Mouse (Mus musculus) inflammation-experienced regulatory T-cells, adult 6 months (primary cell): ENCODE data around the gene Cd34. TPM values are rescaled to one million over a fixed set of nuclear protein-coding genes. Genes with fewer than 3 reads are reported as not detected.
A peak's percentile ranks its signal among the peaks of the same experiment; 100 is the strongest.

ENCODE experiments used
- ATAC-seq: one replicate; pipeline ENCODE4 v1.8.0; 2017
- polyA plus RNA-seq, 3 experiments: library from polyadenylated mRNA; unstranded; fragments of 100-300 nt; shearing (Covaris generic); gene quantifications; one replicate each; pipeline ENCODE4 v1.2.1; 2017

Cd34 gene
- polyA plus RNA-seq, 3 experiments from 2014 or later, result 0.30 TPM; not detected in 1

DNA sequence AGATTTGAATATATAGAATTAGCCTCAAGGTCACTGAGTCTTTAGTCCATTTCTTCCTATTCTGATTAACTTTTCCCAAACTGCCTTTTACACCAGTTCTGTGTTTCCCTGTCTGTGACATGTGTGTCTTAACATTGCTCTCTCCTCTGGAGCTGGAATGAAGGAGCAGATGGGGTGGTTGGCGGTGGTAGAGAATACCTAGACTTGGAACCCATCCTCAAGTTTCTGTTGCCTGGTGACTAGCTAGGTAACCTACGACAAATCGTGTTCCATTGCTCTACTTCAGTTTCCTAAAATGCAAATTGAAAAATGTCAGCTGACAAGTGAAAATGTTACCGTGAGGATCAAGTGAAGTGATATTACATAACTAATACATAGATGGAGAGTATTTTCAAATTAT is 33.4 kb downstream of the Cd34 start:
- ATAC-seq, result no peak

DNA sequence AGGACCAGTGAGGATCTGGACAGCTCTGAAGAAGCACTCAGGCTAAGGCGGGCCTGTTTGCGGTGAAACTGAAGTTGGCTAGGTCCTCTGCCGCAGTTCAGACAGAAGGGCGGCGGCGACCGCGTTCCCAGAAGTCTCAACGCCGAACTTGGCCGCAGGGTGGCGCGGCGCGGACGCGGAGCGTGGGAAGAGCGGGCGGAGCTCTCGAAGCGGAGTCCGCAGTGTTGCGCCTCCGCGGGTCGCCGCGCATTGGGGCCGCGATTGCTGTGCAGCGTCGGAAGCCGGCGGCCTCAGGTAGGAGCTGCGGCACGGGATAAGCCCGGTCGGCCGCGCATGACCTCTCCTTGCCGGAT is 37.5 kb downstream of the Cd34 start:
- peak; percentile 84 for ATAC-seq

DNA sequence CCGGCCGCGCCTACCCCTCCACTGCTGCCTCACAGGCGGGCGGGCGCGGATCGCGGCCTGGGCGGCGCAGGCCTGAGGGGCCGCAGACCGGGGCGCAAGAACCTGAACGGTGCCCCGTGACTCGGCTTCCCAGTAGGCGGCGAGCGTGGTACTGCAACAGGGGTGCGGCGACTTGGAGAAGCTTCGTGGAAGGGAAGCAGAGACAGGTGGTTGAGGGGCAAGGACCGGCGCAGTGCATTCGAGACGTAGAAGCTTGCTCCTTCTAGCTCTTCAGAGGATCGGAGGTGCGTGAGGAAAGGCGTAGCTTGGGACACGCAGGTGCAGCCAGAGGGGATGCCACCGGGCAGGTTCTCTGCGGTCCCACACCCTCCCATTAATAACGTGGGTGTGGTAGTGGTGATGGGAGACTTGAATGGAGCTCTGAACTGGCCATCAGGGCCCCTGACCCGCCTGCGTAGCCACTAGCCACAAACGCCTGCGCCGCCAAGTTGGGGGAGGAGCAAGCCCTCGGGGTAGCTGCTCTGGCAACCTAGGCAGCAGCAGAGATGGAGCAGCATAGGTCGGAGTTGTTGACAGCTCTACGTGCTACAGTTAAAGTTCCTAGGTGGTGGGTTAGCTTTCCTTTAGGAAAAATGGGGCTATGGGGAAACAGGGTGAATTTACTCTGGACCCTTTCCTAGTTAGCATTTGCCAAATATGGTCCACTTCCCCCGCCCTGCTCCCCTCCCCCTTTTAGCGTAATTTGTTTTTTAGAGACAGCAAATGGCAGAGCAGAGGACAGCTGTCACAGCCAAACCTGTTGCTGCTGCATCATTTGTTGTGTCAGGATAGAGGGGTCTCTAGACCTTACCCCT is 38.1 kb downstream of the Cd34 start:
- ATAC-seq, result peak; percentile 61

GRCm38 (mm10) chr1:194977371-194977761 is 38.7 kb downstream of the Cd34 start:
- ATAC-seq, result no peak

DNA sequence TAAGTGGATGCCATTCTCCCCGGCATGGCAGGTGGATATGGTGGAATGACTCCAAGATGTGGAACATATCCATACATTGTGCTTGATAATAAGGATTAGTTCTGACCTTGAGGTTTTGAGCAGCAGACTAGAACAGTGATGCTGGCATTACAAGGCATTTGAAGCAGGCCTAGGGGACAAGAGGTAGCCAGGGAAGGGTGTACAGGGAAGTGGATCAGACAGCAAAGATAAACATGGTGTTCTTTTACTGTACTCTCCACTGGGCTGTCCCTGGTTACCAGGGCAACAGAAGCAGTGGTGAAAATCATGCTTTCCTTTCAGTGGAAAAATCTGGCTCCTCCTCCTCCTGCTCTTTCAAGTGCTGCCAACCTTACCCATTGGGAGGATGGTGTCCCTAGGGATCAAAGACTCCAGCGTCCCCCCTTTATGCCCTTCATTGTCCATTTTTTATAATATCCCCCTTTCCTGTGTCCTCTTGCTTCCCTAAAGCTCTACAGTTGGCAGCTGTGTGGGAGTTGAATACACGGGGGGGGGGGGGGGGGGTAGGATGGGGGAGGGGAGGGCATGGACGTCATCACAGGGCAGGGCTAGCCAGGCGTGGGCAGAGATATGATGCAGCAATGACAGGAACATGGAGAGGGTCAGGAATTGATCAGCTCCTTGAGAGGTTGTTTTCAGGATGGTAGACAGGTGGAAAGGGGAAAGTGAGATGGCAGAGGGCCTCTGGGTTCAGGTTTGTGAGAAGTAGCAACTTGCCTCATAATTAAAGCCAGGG is 39.5 kb downstream of the Cd34 start:
- ATAC-seq, result no peak

- no peak for ATAC-seq
These were observed 42.3 kb downstream of the Cd34 start for GRCm38 (mm10) chr1:194980826-194981435.

DNA sequence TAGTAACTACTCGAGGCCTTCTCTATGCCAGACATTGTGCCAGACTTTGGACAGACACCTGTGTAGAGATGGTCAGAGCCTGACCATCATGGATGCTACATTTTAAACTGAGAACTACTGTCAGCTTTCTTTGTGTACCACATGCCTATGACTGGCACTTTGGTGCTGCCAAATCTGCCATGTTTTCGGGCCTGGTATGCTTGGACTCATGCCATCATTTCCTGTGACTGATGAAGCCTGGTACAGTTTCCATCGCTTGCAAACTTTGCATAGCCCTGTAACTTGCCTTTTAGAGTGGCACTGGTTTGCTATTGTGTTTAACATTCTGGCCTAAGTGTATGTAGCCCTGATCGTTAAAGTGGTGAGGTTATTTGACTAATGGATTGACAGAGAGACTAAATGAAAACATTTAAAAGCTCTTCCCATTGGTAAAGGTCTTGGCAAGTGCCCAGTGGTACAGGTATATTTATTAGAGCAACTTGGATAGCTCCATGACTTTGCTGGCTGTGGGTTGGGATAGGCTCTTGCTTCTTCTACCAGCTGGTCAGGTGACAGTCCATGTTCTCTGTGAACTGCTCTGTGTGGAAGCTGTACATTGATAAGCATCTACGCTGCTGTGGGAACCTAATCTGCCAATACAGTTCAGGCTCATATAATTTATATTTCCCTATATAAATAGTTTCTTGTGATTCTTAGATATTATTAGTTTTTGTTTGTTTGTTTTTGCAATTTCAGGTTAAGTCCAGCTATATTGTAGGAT is 44.5 kb downstream of the Cd34 start:
- ATAC-seq, result no peak

DNA sequence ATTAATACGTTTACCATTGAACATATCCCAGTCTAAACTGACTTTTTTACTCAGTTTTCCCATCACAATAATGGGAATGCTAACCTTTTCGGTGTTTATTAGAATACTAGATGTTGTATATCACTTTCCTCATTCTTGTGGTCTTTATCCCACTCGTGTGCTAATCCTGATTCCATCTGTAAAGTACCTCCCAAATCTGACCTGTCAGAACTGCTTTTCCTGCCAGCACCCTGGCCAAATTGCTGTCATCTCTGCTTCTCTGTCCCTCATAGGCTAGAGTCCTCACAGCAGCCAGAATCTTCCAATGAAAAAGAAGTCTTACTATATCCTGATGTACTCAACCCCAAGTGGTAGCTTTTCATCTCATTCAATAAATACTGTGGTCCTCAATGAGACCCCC is 46.3 kb downstream of the Cd34 start:
- ATAC-seq, result no peak

DNA sequence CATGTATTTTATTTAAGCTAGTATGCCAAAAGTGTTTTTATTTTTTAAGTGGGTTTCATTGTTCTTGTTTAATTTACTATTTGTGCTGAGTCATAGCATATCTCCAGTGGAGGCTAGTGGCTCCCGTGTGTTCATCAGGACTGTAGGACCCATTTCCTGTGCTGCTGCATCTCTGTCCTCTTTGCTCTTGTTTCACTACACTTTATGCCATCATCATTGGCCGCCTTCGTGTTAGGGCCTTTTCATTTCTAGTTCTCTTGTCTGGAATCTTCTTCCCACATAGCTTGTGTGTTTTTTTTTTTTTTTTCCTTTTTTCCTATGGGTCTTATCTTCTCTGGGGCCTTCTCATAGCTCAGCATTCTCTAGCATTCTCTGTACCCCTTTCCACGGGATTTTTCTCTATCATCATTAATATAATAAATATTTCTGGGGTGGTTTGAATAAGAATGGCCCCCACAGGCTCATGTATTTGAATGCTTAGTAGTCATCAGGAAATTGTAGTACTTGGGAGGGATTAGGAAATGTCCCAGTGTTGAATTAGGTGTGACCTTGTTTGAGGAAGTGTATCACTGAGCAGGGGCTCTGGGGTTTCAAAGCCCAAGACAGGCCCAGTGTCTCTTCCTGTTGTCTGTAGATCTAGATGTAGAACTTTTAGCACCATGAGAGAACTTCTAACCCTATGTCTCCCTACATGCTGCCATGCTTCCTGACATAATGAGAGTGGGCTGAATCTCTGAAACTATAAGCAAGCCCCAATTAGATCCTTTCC is 47.0 kb downstream of the Cd34 start:
- ATAC-seq, result peak; percentile 15

DNA sequence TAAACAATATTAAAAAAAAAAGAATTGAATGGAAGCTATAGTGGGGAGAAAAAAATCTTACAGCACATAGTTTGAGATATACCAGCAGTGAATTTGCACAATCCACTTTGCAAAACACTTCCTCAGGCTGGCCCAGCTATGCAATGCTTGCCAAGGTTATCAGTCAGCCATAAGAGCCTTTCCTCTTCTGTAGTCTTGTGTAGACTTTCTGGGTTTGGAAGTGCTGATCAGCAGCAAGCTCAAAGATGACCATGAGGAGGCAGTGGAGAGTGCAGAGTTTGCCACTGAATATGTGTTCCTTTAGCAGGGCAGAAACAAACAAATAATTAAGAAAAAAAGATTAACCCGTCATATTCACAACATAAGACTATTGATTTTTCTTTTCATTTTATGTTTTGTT is 50.4 kb downstream of the Cd34 start:
- ATAC-seq, result no peak

GRCm38 (mm10) chr1:194990976-194991375 is 52.4 kb downstream of the Cd34 start:
- ATAC-seq, result no peak

DNA sequence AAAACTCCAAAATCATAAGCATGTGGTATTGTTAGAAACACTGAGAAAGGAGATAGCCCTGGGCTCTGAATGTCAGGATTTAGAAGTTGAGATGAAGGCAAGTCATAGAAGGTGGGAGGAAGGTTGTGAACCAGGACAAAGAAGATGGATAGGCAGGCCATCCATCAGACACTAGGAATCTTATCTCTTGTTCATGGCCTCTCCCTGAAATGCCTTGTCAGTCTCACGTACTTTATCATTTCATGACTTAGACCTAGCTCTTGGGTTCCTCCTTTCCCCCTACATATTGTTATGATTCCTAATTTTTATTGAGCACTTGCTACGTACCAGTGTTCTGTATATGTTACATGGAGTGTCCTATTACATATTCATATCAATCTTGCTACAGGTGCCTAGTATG is 53.0 kb downstream of the Cd34 start:
- ATAC-seq, result no peak

DNA sequence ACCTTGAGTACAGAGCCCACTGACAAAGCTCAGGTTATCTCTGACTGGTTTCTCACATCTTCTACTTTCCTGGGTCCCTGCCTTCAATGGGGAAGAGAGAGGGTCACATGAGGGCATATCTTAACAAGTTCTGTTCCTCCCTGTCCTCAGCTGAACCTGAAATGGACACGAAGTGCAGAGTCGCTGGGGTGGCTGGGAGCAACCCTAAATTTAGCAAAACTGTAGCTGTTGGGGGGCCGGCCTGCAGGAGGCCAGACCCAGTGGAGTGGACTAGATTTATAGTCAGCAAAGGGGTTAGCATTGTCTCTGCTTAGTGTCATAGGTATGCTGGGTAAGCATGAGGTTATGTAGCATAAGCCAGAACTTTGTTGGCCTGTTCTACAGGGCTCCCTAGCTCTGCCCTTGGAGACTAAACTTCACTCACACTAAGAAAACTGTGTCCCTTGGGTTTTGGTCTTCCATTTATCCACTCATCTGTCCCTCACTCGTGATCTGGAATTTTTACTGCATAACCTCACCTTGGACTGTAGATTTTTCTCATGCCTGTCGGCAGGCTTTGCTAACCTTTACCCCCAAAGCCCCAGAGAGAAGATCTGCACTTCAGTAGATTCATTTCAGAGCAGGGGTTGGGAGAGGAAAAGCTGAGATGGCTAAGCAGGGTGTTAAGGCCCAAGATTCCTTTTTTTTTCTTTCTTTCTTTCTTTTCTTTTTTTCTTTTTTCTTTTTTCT is 54.1 kb downstream of the Cd34 start:
- no peak for ATAC-seq

DNA sequence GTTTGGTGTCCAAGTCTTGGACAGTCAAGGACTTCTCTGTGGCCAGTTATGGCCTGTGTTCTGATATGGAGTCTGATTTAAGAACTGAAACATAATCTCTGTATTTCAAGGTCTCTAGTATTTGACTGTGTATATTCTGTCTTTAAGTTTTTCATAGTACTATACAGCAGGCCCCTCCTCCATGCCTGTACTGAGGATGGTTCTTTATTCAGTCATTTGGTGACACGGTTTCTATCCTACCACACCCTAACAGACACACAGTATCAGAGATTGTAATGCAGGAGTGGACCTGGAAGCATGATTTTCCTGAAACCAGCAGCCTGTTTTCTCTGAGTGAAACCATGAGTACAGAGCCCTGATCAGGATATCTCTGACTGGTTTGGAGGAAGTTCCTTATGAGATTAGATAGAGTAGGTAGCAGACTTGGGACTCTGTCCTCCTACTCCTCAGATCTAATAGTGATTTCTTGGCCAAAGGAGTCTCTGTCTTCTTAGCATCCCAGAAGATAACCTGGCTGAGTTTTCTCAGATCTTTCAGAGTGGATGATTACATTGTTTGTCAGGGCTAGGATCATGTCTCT is 54.9 kb downstream of the Cd34 start:
- ATAC-seq, result no peak

- no peak for ATAC-seq
These were observed 55.6 kb downstream of the Cd34 start for GRCm38 (mm10) chr1:194994262-194994661.

GRCm38 (mm10) chr1:194995196-194995595 is 56.6 kb downstream of the Cd34 start:
- ATAC-seq, result peak; percentile 82

GRCm38 (mm10) chr1:194998396-194998795 is 59.8 kb downstream of the Cd34 start:
- ATAC-seq, result no peak

- ATAC-seq, result no peak
These were observed 64.7 kb downstream of the Cd34 start for GRCm38 (mm10) chr1:195003328-195003727.

DNA sequence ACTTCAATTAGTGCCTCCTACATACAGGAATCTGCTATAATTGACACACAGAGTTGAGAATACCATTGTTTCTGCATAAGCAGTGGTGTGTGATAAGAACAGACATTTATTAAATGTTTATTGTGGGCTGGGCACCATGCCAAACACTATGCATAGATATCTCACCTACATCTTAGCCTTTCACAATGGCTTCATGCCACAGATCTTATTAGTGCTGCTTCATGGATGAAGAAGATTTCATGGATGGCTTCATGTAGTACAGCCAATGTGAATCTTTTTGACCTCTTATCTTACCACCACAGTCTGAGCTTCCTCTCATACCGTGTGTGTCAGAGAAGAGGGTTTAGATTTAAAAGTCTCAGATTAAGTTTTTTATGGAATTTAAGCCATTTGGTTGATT is 65.6 kb downstream of the Cd34 start:
- ATAC-seq, result no peak

DNA sequence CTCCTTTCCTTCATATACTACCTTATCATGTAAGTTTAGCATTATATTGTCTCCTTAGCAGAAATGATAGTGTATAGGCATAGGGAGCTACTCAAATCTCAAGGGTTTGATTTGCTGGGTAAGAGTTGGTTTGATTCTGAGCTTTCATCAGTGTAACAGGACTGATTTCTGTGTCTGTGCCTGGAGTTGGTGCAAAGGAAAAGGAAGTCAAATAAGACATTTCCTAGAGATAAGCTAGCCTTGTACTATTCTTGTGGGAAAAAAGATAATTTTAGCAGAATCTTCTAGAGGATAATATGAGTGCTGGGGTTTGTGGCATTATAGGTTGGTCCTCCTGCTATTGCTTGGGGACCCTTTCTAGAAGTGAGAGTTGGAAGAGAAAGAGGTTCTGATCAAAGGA is 67.6 kb downstream of the Cd34 start:
- no peak for ATAC-seq
